Mouse (Mus musculus) induced T-regulatory cell, adult 2 months (primary cell): Measurements from ENCODE around the gene Furin.
A peak's percentile ranks its signal among the peaks of the same experiment; 100 is the strongest.

Experiments
- DNase-seq: peaks from one replicate; pipeline ENCODE4 v3.0.0-alpha.2; 2012; ENCODE audit warnings: low read depth

The Furin gene

DNA sequence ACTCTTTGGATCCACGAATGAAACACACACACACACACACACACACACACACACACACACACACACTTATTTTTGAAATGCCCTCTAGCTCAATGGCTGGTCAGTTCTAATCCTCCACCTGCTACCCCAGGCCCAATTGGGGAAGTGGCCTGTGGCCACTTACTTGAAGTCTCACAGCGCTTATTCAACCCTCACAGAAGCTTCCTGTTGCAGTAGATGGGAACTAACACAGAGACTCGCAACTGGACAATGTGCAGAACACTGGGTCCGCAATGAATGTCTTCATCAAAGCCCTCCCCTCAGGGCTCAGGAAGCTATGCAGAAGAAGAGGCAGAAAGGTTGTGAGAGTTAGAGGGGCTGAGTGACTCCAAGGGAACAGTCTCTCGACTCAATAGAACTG is 22.5 kb upstream of the Furin start:
- no peak for DNase-seq

GRCm38 (mm10) chr7:80426363-80426762 is 21.1 kb upstream of the Furin start:
- no peak for DNase-seq

DNA sequence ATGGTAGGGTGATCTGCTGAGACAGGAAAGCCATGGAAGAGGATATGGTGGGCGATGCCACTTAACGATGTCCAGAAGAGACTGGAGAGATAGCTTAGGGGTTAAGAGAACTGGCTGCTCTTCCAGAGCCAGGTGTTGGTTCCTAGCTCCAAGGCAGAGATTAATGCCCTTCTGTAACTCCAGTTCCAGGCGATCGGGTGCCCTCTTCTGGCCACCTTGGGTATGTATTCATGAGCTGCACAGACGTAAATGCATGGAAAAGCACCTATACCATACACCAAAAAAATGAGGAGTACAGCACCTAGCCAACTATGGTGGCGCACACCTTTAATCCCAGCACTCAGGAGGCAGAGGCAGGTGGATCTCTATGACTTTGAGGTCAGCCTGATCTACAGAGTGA is 19.5 kb upstream of the Furin start:
- peak; percentile 69 for DNase-seq

GRCm38 (mm10) chr7:80422759-80423480 is 17.7 kb upstream of the Furin start:
- DNase-seq = peak; percentile 48

DNA sequence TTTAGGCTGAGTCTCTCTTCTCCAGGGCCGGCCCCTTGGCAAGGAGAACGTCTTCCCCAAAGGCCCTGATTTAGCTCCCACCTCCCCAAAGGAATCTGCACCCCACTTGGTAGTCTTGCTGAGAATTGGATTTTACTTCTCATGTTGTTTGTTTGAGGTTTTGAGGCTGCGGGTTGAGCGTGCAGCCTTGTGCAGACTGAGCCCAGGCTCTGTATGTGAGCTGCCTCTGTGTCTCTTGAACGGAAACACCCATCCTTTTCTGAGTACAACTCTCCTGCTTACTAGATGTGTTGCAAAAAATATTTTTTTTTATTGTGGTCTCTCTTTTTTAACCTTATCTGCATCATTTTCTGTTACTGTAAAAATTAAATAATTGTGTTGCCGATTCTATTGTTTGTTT is 16.3 kb upstream of the Furin start:
- peak; percentile 63 for DNase-seq

GRCm38 (mm10) chr7:80420586-80420985 is 15.3 kb upstream of the Furin start:
- DNase-seq = no peak

- DNase-seq = no peak
Observed at GRCm38 (mm10) chr7:80419278-80419677, 14.0 kb upstream of the Furin start.

- DNase-seq = no peak
Observed at GRCm38 (mm10) chr7:80418036-80418435, 12.8 kb upstream of the Furin start.

GRCm38 (mm10) chr7:80417601-80418000 is 12.4 kb upstream of the Furin start:
- DNase-seq = no peak

DNA sequence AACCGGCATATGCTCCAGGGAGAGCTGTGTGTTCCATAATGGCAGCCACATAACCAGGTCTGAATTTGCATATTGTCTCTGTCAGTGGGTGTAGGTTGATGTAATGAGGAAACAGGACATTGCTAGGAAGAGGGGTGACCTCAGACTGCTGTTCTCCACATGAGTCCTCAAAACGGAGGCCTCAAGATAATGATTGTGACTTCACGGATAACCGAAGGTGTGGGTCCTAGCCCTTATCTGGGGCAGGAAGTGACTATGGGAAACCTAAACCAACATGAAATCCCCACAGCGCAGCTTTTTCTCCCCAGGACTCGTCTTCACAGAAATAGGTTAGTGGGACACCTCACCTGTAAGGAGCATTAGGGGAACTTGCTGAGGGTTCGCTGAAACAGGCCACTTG is 11.7 kb upstream of the Furin start:
- peak; percentile 88 for DNase-seq

- peak; percentile 47 for DNase-seq
Observed at GRCm38 (mm10) chr7:80414303-80414855, 9.1 kb upstream of the Furin start.

- peak; percentile 53 for DNase-seq
Observed at GRCm38 (mm10) chr7:80413512-80414302, 8.5 kb upstream of the Furin start.

DNA sequence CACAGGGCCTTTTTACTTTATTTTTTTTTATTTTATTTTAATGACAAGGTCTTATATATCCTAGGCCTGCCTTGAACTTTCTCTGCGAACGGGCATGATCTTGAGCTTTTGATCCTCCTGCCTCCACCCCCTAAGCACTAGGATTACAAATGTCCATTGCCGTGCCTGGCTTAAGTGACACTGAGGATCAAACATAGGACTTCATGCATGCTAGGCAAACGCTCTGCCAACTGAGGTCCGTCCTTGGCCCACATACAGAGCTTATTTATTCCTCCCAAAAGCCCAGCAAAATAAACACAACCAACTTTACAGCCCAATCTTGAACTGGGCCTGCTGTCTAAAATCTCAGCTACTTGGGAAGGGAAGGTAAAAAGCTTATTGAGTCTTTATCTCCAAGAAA is 7.5 kb upstream of the Furin start:
- DNase-seq = no peak

DNA sequence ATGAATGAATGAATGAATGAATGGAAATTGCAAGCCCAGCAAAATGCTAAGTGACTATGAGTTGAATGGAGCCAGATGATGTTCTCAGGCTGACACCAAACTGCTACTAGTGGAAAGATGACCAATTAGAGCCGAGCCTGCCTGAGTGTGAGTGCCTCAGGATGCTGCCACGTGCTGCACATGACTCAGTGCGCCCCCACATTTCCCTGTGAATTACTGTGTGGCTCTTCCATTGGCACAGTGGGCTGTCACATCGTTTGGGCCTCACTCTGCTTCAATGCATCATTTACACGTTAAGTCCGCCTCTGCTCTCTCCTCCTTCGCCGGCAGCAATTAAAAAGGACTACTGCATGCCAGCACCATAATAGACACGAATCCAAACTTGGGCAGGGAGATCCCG is 7.0 kb upstream of the Furin start:
- DNase-seq = no peak

DNA sequence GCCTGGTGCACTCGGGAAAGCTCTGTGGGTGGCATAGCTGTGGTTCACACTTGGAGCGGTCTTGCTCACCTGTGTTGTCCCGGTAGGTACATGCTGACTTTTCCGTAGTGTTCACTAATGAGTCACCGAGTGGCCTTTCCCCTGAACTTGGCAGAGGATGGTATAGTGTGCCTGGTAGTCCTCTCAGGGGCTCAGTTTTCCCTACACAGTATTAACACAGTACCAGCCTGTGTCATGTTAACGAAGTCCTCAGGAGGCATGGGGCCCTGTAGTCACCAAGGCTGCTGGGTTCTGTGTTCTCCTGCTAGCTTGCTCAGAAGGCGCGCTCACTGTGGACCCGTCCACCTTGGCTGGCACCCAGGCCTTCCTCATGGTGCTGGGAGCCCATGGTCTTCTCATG is 5.1 kb upstream of the Furin start:
- DNase-seq = no peak

DNA sequence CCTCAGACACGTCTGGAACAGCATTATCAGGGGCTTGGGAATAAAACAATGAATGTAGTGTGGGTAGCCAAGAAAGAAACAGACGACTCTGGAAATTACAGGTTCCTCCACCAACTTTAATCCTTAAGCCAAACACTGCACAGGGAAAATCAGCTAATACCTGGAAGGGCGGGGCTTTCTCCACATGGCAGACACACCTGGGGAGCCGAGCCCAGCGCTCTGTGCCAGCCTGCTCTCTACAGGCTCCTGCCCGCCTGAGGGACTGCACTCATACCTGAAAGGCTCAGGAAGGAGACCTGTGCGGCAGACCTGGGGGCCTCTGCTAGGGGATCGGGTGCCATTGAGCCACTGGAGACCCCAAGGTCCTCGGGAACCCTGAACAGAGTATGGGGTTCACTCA is 2.5 kb upstream of the Furin start:
- no peak for DNase-seq

DNA sequence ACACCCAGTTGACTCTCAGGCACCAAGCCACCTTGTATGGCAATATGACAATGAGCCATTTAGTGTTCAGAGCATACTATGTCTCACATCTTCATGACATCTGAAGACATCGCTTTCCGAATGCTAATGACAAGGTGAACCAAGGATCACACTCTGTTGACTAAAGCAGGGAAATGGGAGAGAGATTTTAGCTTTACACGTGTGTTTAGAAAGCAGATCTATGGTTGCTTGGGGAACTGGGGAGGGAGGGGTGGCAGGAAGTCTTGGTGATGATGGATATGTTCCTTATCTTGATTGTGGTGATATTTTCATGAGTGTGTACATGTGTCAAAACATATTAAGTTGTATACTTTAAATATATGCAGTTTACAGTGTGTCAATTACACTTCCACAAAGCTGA is 950 bp upstream of the Furin start:
- DNase-seq = peak; percentile 76

DNA sequence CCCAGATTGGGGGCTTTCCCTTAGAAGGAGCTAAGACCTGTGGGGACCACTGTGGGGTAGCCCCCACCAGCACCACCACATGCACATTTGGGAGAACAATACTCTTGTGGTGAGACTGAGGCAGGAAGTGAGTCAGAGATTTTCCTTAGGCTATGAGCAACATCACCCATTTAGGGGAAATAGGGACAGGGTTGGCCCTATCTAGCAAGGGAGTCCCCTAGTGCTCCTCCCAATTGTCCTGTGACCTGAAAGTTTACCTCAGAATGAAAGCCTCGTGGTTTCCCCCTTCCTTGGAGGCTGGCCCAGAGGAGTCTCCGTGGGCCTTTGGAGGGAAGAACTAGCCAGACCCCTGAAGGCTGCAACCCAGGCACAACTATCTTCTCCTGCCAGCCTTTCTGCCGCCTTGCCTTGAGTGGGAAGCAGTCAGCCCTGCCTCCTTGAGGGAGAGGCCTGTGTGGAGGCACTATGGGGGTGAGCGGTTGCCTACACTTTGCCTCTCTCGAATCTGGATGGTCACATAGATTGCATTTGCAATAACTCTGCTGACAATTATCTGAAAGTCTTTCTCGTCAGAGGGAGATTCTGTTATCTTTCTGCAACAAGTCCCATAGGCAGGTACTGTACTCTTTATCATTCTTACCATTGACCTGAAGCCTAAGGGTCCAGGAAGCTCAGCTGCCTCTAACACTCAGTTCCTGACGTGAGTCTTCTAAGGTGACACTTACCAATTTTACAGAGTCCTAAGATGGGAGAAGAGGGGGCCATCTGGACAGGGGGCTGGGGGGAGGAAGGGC is 938 bp downstream of the Furin start:
- DNase-seq = peak; percentile 86

GRCm38 (mm10) chr7:80403551-80403950 is 1.7 kb downstream of the Furin start:
- DNase-seq = no peak

- peak; percentile 77 for DNase-seq
Observed at GRCm38 (mm10) chr7:80402651-80403321, 2.5 kb downstream of the Furin start.

- DNase-seq = peak; percentile 66
Observed at GRCm38 (mm10) chr7:80401860-80402641, 3.2 kb downstream of the Furin start.
